Mouse (Mus musculus) ES-Bruce4 (cell line): ENCODE results near the gene Zfp981. TPM values are rescaled to one million over a fixed set of nuclear protein-coding genes. Genes with fewer than 3 reads are reported as not detected.
"Not testable (repeated sequence)": the region's sequence is repeated elsewhere in the genome, so short reads cannot be mapped to it uniquely, and the experiment has no call there.

ENCODE experiments used
- H3K27ac ChIP-seq: 2 replicates; pipeline ENCODE4 v1.5.1; 2012; ENCODE audit warnings: low read length, inconsistent platforms; ENCODE audit not compliant: insufficient read depth
- H3K27me3 ChIP-seq: 2 replicates; pipeline ENCODE4 v1.6.1; 2012; ENCODE audit warnings: mild to moderate bottlenecking, low read length, inconsistent platforms; ENCODE audit not compliant: control insufficient read depth, poor library complexity, insufficient read depth, severe bottlenecking
- H3K36me3 ChIP-seq: 2 replicates; pipeline ENCODE4 v1.6.1; 2012; ENCODE audit warnings: inconsistent platforms, mild to moderate bottlenecking, low read length, moderate library complexity; ENCODE audit not compliant: control insufficient read depth, poor library complexity, insufficient read depth, severe bottlenecking
- H3K4me1 ChIP-seq: one replicate; pipeline ENCODE4 v1.8.1; 2011; ENCODE audit warnings: low read length; ENCODE audit not compliant: control insufficient read depth, insufficient read depth
- H3K4me3 ChIP-seq: 2 replicates; pipeline ENCODE4 v1.5.1; 2011; ENCODE audit warnings: low read depth, mild to moderate bottlenecking, low read length
- H3K9ac ChIP-seq: 2 replicates; pipeline ENCODE4 v1.6.1; 2012; ENCODE audit warnings: low read depth, mild to moderate bottlenecking, inconsistent platforms; ENCODE audit not compliant: poor library complexity, severe bottlenecking
- H3K9me3 ChIP-seq: replicated peaks from 2 replicates; pipeline ENCODE4 v1.6.1; 2012; ENCODE audit warnings: mild to moderate bottlenecking, low read length, inconsistent platforms; ENCODE audit not compliant: control insufficient read depth, poor library complexity, insufficient read depth, severe bottlenecking
- CTCF ChIP-seq: IDR thresholded peaks from one replicate; pipeline ENCODE4 v1.8.1; 2011; ENCODE audit warnings: low read depth, low read length
- EP300 ChIP-seq: IDR thresholded peaks from 2 replicates; pipeline ENCODE4 v1.6.1; 2011; ENCODE audit warnings: low read depth, low read length; ENCODE audit not compliant: insufficient read depth
- POLR2A ChIP-seq: IDR thresholded peaks from one replicate; pipeline ENCODE4 v1.8.1; 2011; ENCODE audit warnings: low read length; ENCODE audit not compliant: insufficient read depth
- polyA plus RNA-seq: library from polyadenylated mRNA; stranded (reverse); fragments of >200 nt; gene quantifications from 2 replicates; pipeline ENCODE4 v1.2.4, GENCODE M21; 2011; ENCODE audit warnings: low read depth; ENCODE audit not compliant: missing spikeins, insufficient read depth, insufficient read length

Zfp981 gene
- 35.1 and 39.3 TPM in 2 replicates for polyA plus RNA-seq

GRCm38 (mm10) chr4:146501727-146502126 lies at the start of gene Zfp981:
Zfp981 (plus strand) TSS chr4:146502027.
- Histone ChIP-seq H3K9me3 (peaks cover 18% of the 10 kb centered on the region), H3K9ac (peak within 1 kb of the TSS; percentile 3; the same call in 1 of the 2 replicates), H3K27ac (peak within 1 kb of the TSS; percentile 29; the same call in 1 of the 2 replicates), H3K4me3 (peak within 1 kb of the TSS; percentile 54)
- not testable (repeated sequence) for H3K27me3 ChIP-seq, H3K4me1 ChIP-seq, H3K36me3 ChIP-seq

GRCm38 (mm10) chr4:146452576-146452975 lies 49.3 kb upstream of the Zfp981 start:
- H3K4me3 ChIP-seq, H3K9ac ChIP-seq, H3K4me1 ChIP-seq, H3K9me3 ChIP-seq, H3K27ac ChIP-seq, H3K27me3 ChIP-seq: not testable (repeated sequence)
- H3K36me3 ChIP-seq = peaks cover 13% of the 10 kb centered on the region

- H3K4me3 ChIP-seq, H3K9ac ChIP-seq, H3K4me1 ChIP-seq, H3K27me3 ChIP-seq, H3K9me3 ChIP-seq, H3K27ac ChIP-seq: not testable (repeated sequence)
- peaks cover 12% of the 10 kb centered on the region for H3K36me3 ChIP-seq
Measured at GRCm38 (mm10) chr4:146454170-146454569, 47.7 kb upstream of the Zfp981 start.

GRCm38 (mm10) chr4:146454896-146455295 lies 46.9 kb upstream of the Zfp981 start:
- Histone ChIP-seq H3K4me3 (no peak overlapping the region), H3K36me3 (peaks cover 12% of the 10 kb centered on the region), H3K9me3 (no peaks in the 10 kb centered on the region; the same call in 1 of the 2 replicates), H3K27me3 (no peaks in the 10 kb centered on the region), H3K4me1 (no peaks in the 10 kb centered on the region), H3K9ac (no peak overlapping the region), H3K27ac (no peak overlapping the region)
- TF ChIP-seq CTCF (no peak), EP300 (no peak), POLR2A (no peak)

GRCm38 (mm10) chr4:146455321-146455721 lies 46.5 kb upstream of the Zfp981 start:
- Histone ChIP-seq H3K9me3 (no peaks in the 10 kb centered on the region; the same call in 1 of the 2 replicates), H3K27ac (no peak overlapping the region)

GRCm38 (mm10) chr4:146456061-146456726 lies 45.6 kb upstream of the Zfp981 start:
- H3K4me3 ChIP-seq = no peak overlapping the region
- H3K27me3 ChIP-seq = no peaks in the 10 kb centered on the region
- H3K9ac ChIP-seq = no peak overlapping the region
- H3K27ac ChIP-seq = no peak overlapping the region
- no peaks in the 10 kb centered on the region for H3K4me1 ChIP-seq
- no peaks in the 10 kb centered on the region; the same call in 1 of the 2 replicates for H3K9me3 ChIP-seq
- H3K36me3 ChIP-seq = peaks cover 9% of the 10 kb centered on the region
- no peak for TF ChIP-seq CTCF
- TF ChIP-seq EP300 = no peak
- TF ChIP-seq POLR2A = no peak

More at GRCm38 (mm10) chr4:146455321-146455721, 46.5 kb upstream of the Zfp981 start:
- H3K36me3 ChIP-seq = peaks cover 9% of the 10 kb centered on the region
- no peak overlapping the region for H3K9ac ChIP-seq
- no peak overlapping the region for H3K4me3 ChIP-seq
- no peak for TF ChIP-seq POLR2A
- no peak for TF ChIP-seq CTCF
- no peak for TF ChIP-seq EP300
- H3K4me1 ChIP-seq = no peaks in the 10 kb centered on the region
- no peaks in the 10 kb centered on the region for H3K27me3 ChIP-seq
